Mouse (Mus musculus) heart, embryonic 11.5 days (tissue): ENCODE results near the gene Eprs. TPM values are rescaled to one million over a fixed set of nuclear protein-coding genes. Genes with fewer than 3 reads are reported as not detected.

Source experiments
- microRNA counts: library from miRNA; unstranded; fragments of <30 nt; microRNA quantifications from one replicate; lab custom pipeline; 2015
- microRNA-seq: library from miRNA; unstranded; fragments of <30 nt; microRNA quantifications from one replicate; pipeline ENCODE4, GENCODE M21; 2016; ENCODE audit warnings: borderline number of aligned reads
- polyA plus RNA-seq: library from polyadenylated mRNA; unstranded; fragments of >200 nt; fragmentation: Nextera tagmentation; extraction: Ambion mirVana; gene quantifications from 2 replicates; pipeline ENCODE4 v1.2.1, GENCODE M21; 2014

The Eprs gene
- polyA plus RNA-seq, 1 experiment from 2014 or later: 122 TPM

MicroRNA genes within 50 kb of the gene (microRNA counts, 519-probe panel; counts per million panel counts)
- 3,233 counts per million, percentile 13 among the panel's probes with 10 or more counts for microRNA mmu-miR-194 (lab: Ali Mortazavi, UCI)

Small RNA genes lying within 50 kb of the gene (microRNA-seq; reads per million reads assigned to microRNA genes)
- gene Mir194-1 (53.4 reads per million, percentile 59 among the genes with 10 or more reads in this experiment), gene Mir215 (326 reads per million, percentile 75 among the genes with 10 or more reads in this experiment)

Other genes starting within 250 kb of the Eprs start
- 18.9 and 19.1 TPM in 2 replicates for gene Rab3gap2, start 158.9 kb upstream of the Eprs start, polyA plus RNA-seq
- gene Iars2, start 33.6 kb upstream of the Eprs start, polyA plus RNA-seq: 34.9 and 44.0 TPM in 2 replicates
- 27.0 and 27.5 TPM in 2 replicates for gene Bpnt1, start 30.9 kb upstream of the Eprs start, polyA plus RNA-seq
- gene Slc30a10, start 91.8 kb downstream of the Eprs start, polyA plus RNA-seq: 3.9 and 5.0 TPM in 2 replicates